Mouse (Mus musculus): ENCODE data around the gene Myl7.
"Not testable (repeated sequence)": the region's sequence is repeated elsewhere in the genome, so short reads cannot be mapped to it uniquely, and the experiment has no call there.

Myl7 gene

DNA sequence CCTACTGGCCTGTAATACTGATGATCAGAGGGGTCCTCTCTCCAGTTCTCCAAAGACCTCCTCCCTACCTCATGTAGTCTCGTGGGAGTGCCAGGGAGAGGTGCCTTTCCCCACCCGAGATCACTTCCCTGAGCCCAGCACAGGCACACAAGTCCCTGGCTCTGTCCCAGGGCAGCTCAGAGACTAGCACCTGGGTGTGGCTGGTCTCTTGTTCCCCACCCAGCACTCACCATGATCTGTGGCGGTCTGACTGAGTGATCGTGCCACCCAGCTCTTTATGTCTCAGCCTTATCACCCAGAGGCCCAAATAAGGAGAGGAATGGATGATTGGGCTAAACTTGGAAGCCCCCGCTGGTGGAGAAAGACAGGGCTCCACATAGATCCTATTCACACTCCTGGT is at the start of gene Myl7:
Gene Myl7, minus strand, starts transcription at position 252 of the 400 bp plus-strand sequence.
- ChIA-PET CTCF (interaction anchor here (0.6 to 5.5 kb wide), 13 partner anchors 8 to 198 kb away, joined by 3 to 51 read pairs (median 11); partner anchors contain the start of gene Pold2 (in 1 of the 4)), POLR2A (interaction anchor here in 2 of 4 experiments (0.6 to 3.4 kb wide), 14 partner anchors 8 to 575 kb away, joined by 3 to 20 read pairs (median 6); partner anchors contain the start of genes Dbnl (in 1 of the 2), Pold2 (in 1 of the 2) and Ykt6 (in 1 of the 2))

DNA sequence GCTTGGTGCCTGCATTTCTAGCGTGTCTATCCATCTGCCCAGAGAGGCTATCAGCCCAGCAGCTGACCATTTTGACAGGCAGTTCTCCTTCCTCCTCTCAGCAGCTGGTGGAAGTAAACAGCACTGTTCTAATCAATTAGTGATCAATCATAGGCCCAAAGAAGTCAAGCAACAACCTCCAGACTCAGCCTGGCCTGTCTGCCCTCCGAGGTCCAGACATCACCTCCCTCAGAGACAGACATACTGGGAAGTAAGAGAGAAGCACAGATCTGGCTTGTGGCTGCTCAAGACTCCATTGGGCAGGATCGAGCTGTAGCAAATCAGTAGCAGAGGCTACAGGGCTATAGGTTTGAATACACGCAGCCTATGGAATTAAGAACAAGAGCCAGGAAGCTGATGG is 49.2 kb upstream of the Myl7 start:
- CTCF ChIA-PET: interaction anchor here in 2 of 4 experiments (1.8 to 2.3 kb wide), 2 partner anchors 62 to 68 kb away, joined by 5 to 8 read pairs; no protein-coding TSS in a partner anchor
- POLR2A ChIA-PET: interaction anchor here in 2 of 4 experiments (1.1 to 1.4 kb wide), 4 partner anchors 7 to 241 kb away, joined by 3 to 5 read pairs (median 4); partner anchors contain the start of gene Ykt6 (in 2 of the 2)

DNA sequence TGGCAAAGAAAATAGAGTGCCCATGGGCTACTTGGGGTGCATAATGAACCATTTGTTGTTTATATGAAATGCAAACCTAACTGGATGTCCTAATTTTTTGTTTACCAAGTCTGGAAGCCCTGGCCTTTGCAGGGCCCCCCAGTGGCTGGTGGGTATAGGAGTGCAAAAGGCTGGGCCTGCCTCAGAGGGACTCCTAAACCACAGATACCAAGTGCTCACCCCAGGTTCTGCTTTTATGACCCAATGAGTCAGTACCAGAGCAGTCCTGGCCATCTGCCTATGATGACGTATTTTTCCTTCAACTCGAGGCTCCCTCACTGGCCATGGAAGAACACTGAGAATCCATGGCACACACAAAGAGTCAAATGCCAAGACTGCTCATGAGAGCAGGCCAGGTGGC is 46.5 kb upstream of the Myl7 start:
- CTCF ChIA-PET: interaction anchor here in 1 of 4 experiments (1.3 kb wide), 1 partner anchor 10 kb away, joined by 3 read pairs; the partner anchor contains the start of gene Ykt6
- POLR2A ChIA-PET: interaction anchor here in 1 of 4 experiments (0.7 kb wide), 1 partner anchor 10 kb away, joined by 3 read pairs; the partner anchor contains the start of gene Ykt6

DNA sequence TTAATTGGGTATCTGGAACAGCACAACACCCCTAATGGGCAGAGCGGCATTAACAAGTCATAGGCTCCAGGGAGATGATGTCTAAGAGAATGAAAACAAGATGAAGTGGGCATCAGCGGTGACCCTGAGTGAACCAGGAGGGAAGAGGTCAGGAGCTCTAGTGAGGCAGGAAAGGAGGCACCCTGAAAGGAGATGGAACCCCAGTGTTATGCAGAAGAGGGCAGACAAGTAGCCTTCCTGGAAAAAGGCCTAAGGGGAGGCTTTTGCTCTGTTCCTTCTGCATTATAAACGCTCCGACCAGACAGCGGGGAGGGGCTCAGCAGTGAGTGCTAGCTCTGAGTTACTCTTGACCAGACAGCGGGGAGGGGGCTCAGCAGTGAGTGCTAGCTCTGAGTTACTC is 44.4 kb upstream of the Myl7 start:
- CTCF ChIA-PET: interaction anchor here (0.5 to 2.4 kb wide), 7 partner anchors 10 to 245 kb away, joined by 3 to 12 read pairs (median 4); no protein-coding TSS in a partner anchor
- POLR2A ChIA-PET: interaction anchor here (0.6 to 2.4 kb wide), 16 partner anchors 10 to 332 kb away, joined by 3 to 8 read pairs (median 4); partner anchors contain the start of genes Ykt6 (in 2 of the 4), Dbnl (in 1 of the 4), Myl7 (in 1 of the 4) and Pgam2 (in 1 of the 4)

DNA sequence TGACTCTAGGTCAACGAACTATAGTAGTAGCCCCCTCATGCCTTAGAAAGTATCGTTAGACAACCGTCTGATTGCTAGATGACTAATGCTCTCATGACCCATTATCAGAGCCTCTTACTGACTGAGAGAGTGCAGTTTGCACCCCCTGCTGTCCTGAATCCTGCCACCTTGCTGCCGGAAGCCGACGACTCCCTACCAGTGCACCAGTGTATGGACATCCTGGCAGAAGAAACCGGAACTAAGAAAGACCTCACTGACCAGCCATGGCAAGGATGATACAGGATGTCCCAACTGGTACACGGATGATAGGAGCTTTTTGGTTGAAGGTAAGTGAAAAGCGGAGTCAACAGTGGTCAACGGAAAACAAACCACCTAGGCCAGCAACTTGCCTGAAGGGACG is 35.9 kb upstream of the Myl7 start:
- POLR2A ChIA-PET, CTCF ChIA-PET: not testable (repeated sequence)

DNA sequence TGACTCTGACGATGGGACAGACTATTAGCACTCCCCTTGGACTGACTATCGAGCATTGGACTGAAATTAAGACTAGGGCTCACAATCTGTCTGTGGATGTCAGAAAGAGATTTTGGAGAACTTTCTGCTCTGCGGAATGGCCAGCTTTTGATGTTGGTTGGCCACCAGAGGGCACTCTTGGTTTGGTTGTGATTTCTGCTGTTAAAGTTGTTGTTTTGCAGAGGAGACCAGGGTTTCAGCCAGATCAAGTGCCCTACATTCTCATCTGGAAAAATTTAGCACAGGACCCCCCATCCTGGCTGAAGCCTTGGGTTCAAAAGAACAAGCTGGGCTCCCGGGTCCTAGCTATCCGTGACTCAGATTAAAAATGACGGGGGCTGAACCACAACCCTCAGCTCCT is 33.4 kb upstream of the Myl7 start:
- CTCF ChIA-PET: interaction anchor here in 2 of 4 experiments (0.9 to 1.5 kb wide), 6 partner anchors 10 to 776 kb away, joined by 3 to 5 read pairs (median 4); partner anchors contain the start of gene Ykt6 (in 1 of the 2)

DNA sequence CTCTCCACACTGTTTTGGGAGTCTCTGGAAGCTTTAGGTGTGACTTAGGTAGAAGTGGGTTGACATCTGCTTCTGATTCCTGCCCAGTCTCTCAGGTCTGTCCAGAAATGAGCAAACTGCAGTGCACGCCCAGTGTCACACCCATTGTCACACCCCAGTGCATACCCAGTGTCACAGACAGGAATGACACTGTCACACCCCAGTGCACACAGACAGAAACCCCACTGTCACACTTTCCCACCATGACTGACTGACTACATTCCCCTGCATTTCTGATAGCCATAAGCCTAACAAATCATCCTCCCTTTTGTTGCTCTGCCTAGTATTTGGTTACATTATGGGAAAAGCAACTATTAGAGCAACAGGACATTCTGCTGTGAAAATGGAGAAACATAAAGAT is 32.0 kb upstream of the Myl7 start:
- ChIA-PET POLR2A (no interaction called here), CTCF (no interaction called here)

More for the DNA sequence above, 33.4 kb upstream of the Myl7 start:
- POLR2A ChIA-PET: interaction anchor here in 1 of 4 experiments (0.6 to 1.0 kb wide), 2 partner anchors 10 to 41 kb away, joined by 3 read pairs; no protein-coding TSS in a partner anchor

DNA sequence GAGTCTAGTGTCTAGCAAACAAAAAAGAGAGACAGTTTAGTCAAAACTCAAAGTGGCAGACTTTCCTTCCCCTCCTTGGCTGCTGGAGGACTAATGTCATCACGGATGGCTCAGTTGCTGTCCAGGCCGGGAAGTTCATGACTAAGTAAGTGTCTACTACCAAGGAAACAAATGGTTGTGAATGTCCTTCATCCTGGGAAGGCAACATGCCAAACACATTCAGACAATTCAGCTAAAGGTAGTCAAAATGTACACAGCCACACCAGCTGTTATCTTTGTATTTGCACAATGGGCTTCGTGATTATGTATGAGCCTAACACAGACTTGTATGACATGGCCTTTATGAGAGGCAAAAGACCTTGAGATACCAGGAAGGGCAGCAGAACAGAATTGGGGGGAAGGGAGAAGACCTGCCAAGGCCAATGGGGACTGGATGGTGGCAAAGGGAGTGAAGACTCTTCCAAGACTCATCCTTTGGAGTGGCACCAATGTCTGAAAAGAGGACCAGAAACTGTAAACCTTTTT is 28.2 kb upstream of the Myl7 start:
- ChIA-PET CTCF (no interaction called here), POLR2A (interaction anchor here in 1 of 4 experiments (0.7 kb wide), 1 partner anchor 36 kb away, joined by 4 read pairs; no protein-coding TSS in a partner anchor)

DNA sequence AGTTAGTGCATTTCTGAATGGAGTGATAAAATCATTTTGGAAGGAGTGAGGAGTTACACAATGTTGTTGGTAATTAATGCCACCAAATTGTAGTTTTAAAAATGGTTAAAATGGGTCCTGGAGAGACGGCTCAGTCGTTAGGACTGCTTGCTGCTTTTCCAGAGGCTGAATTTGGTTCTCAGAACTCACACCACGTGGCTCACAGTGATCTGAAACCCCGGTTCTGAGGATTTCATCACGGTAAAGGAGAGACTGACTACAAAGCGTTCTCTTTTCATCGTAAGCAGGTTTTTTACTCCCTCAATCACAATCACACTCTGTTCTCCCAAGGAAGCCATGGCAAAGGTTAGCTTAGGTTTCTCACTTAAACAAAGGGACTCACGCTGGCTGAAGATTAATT is 26.1 kb upstream of the Myl7 start:
- ChIA-PET CTCF (no interaction called here), POLR2A (interaction anchor here in 2 of 4 experiments (0.7 to 1.3 kb wide), 3 partner anchors 18 to 56 kb away, joined by 3 to 5 read pairs (median 3); partner anchors contain the start of gene Gck (in 1 of the 2))

DNA sequence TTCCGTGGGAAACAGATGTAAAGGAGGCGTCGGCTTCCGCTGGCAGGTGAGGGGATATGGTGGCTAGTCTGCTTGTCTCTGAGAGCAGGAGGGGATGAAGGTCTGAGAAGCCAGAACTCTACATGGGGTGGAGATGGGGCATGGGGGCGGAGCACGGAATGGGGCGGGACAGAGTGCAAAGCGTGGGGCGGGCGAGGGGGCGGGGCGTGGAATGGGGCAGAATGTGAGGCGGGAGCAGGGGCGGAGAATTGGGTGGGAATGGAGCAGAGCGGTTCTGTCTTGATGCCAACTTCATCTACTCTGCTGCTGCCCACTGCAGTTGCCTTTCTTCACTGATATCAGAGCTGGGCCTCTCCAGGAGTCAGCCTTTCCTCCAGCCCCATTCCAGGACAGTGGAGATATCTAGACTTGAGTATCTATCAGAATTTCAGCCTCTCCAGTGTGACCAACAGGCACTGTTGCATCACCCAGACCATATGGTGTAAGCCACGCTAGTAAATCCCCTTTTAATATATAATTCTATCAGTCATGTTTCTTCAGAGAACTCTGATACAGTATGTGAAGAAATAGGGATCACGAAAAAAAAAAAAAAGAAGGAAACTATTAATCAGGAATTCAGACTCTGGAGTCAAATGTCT is 21.9 kb upstream of the Myl7 start:
- ChIA-PET POLR2A (interaction anchor here in 2 of 4 experiments (0.6 to 1.5 kb wide), 4 partner anchors 11 to 353 kb away, joined by 3 to 4 read pairs (median 3); no protein-coding TSS in a partner anchor), CTCF (interaction anchor here in 2 of 4 experiments (1.4 to 1.7 kb wide), 2 partner anchors 34 kb away, joined by 4 read pairs; no protein-coding TSS in a partner anchor)

DNA sequence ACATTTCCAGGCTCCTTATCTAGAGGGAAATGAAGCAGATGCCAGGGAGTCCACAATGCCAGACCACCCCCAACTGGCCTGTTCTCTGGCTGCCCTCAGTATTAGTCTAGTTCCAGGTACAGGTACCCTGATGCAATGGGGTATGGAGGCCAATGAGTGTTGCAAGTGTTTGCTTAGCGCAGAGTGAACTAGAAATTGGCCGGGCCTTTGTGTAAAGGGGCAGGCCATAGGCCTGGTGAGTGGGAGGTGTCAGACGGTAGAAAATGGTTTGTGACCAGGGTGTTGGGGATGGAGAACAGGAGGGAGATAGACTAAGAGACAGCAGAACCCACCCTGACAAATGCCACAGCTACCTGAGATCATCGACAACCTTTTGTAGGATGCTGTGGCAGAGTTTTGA is 21.0 kb upstream of the Myl7 start:
- POLR2A ChIA-PET: interaction anchor here in 1 of 4 experiments (0.5 kb wide), 1 partner anchor 81 kb away, joined by 5 read pairs; no protein-coding TSS in a partner anchor
- CTCF ChIA-PET: interaction anchor here in 2 of 4 experiments (1.4 to 1.7 kb wide), 2 partner anchors 33 kb away, joined by 4 read pairs; no protein-coding TSS in a partner anchor

DNA sequence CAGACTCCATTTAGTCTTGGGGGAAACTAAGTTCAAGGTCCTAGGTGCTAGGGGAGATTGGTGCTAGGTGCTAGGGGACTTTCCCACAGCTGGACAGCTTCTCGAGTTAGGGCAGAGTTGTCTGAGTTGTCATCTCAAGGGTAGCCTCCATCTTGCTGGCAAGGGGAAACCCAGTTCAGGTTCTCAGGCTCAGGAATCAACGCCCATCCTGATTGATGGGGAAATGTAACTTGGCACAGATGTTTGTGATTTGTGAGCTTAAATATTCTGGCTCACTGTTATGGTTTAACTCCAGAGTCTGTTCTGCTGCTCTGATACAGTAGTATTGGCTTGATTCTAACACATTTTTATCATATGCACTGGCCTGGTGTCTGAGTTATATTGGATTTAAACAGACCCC is 19.5 kb upstream of the Myl7 start:
- ChIA-PET POLR2A (interaction anchor here in 1 of 4 experiments (1.2 to 1.6 kb wide), 2 partner anchors 25 to 78 kb away, joined by 5 read pairs; no protein-coding TSS in a partner anchor), CTCF (interaction anchor here in 1 of 4 experiments (0.5 to 0.8 kb wide), 2 partner anchors 26 to 32 kb away, joined by 3 read pairs; no protein-coding TSS in a partner anchor)

DNA sequence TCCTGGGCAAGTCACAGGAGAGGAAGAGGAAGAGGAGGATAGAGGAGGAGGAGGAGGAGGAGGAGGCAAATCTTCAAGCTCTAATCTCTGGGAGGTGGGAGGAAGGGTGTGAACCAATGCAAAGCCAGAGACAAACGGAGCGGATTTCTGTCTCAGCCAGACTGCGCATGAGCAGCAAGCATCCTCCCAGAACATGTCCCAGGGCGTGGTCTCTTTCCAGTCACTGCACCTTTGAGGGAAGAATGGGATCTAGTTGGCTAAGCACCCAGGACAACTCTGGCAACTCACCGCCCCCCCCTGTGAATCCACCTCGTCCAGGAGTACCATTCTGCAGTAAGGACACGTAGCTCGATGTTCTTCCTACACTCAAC is 17.6 kb upstream of the Myl7 start:
- POLR2A ChIA-PET: interaction anchor here in 3 of 4 experiments (0.7 to 1.6 kb wide), 5 partner anchors 9 to 338 kb away, joined by 3 to 4 read pairs (median 3); no protein-coding TSS in a partner anchor
- CTCF ChIA-PET: interaction anchor here in 3 of 4 experiments (0.6 to 2.4 kb wide), 7 partner anchors 10 to 442 kb away, joined by 3 to 12 read pairs (median 3); no protein-coding TSS in a partner anchor

DNA sequence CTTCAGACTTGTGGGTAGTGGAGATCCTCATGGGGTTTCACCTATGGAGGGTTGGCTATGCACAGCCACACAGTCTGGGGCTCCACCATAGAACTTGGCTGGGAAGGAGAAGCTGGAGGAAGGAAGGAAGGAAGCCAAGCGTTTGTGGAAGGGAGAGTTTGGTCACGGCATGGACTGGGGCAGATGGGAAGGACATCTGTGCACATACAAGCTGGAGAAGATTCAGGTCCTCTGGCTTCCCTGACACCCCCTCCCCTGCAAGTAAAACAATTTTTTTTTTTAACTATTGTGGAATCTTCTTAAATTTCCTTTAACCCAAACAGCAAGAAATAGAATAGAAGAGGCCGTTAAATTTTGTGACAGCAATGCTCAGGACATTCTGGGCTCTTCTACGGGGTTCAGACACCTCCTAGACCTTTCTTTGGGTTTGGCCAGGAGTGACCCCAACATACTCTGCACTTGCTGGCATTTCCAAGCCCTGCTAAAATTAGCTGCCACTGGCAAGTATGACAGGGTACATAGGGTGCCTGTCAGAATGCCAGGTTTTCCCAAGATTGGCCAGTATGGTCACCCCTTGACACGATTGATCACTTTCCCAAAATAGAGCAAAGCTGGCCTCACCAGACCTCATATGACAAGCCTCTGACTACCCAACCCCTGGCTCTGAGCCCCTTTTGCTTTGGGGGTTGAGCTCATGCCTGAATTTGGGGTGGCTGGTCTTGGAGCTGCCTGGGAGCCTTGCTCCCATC is 17.0 kb upstream of the Myl7 start:
- ChIA-PET CTCF (interaction anchor here (0.6 to 2.4 kb wide), 9 partner anchors 9 to 1053 kb away, joined by 3 to 14 read pairs (median 5); no protein-coding TSS in a partner anchor), POLR2A (interaction anchor here in 3 of 4 experiments (0.7 to 1.6 kb wide), 5 partner anchors 13 to 338 kb away, joined by 3 to 4 read pairs (median 3); no protein-coding TSS in a partner anchor)

DNA sequence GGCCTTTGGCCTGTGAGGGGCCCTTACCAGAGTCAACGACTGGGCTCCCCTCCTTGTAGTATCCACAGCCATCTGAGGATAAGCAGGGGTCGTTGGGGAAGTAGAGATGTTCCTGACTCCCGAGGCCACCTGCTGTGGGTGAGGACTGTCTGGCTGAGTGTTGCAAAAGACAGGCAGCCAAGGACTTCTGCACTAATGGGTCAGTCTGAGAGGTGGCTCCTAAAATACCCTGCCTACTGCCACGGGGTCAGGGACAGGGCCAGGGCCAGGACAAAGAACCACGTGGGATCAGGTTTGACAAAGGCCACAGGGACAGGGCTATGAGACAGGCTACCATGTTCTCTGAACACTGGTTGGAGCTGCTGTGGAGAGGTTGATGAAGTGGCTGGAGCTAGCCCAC is 16.4 kb upstream of the Myl7 start:
- CTCF ChIA-PET: interaction anchor here in 3 of 4 experiments (0.6 to 2.4 kb wide), 4 partner anchors 29 to 1053 kb away, joined by 4 to 14 read pairs (median 8); no protein-coding TSS in a partner anchor
- POLR2A ChIA-PET: interaction anchor here in 2 of 4 experiments (0.8 to 1.1 kb wide), 2 partner anchors 12 to 35 kb away, joined by 3 read pairs; no protein-coding TSS in a partner anchor

DNA sequence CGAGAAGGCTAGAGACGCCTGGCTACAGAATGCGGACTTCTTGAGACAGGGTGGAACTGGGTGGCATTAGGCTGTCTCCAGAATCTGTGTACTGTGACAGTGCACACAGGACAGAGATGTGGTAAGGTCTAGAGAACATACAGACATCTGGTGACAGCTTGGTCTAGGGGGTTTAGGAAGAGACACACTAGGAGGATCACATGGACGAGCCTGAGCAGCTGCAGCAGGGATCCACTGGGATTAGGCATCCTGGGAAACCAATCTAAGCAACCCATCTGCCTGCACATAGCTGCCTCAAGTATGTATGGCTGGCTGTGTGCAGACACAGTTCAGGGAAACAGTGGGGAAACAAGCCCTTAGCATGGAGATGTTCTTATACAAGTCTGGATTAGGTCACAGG is 15.4 kb upstream of the Myl7 start:
- ChIA-PET POLR2A (interaction anchor here in 2 of 4 experiments (0.6 to 1.6 kb wide), 2 partner anchors 16 to 19 kb away, joined by 4 read pairs; no protein-coding TSS in a partner anchor), CTCF (interaction anchor here (0.6 to 2.5 kb wide), 10 partner anchors 16 to 111 kb away, joined by 3 to 15 read pairs (median 8); no protein-coding TSS in a partner anchor)

DNA sequence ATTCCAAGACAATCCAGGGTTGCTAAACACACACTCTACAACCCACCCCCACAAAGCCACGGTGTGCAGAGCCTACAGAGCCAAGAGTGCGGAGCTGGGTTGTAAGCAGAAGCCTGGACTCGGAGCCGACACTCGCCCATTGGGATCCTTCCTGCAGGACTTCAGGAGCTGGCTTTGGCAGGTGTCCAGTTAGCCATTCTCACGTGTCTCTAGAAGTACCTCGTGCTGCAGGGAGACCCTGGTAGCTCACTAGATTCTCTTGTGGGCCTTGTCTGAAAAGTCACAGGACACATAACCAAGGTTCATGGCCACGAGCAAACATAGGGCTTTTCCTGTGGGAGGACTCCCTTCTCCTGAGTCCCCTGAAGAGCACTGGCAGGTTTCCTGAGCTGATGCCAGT is 14.7 kb upstream of the Myl7 start:
- CTCF ChIA-PET: interaction anchor here (0.6 to 2.5 kb wide), 24 partner anchors 10 to 275 kb away, joined by 3 to 15 read pairs (median 3); no protein-coding TSS in a partner anchor
- POLR2A ChIA-PET: interaction anchor here in 2 of 4 experiments (0.5 to 1.6 kb wide), 4 partner anchors 14 to 436 kb away, joined by 3 to 4 read pairs (median 4); no protein-coding TSS in a partner anchor

Measured in embryonic stem cell, embryonic (primary cell).